Mouse (Mus musculus): ENCODE measurements at regions not wholly inside any gene's neighbourhood (a gene's known extent, or its start where the extent isn't known, plus 50 kb on each side); places are given as distances from the start of the nearest gene placed in this dataset.

GRCm38 (mm10) chr9:30271081-30271480 is 155.8 kb upstream of the Snx19 start:
- TF ChIP-seq CTCF (IDR thresholded peaks at IDR 0.05; ENCODE audit: extremely low read depth, insufficient read depth, low read length) (no peak), POLR2A (IDR thresholded peaks at IDR 0.05; ENCODE audit: extremely low read depth, insufficient read depth, low read length) (no peak)
- Histone ChIP-seq H3K4me3 (ENCODE audit: insufficient read depth, low read length) (no peak overlapping the region), H3K27ac (ENCODE audit: insufficient read depth, low read length) (no peak overlapping the region)

GRCm38 (mm10) chr9:30273836-30274235 is 153.1 kb upstream of the Snx19 start:
- no peak overlapping the region for H3K4me3 ChIP-seq (ENCODE audit: insufficient read depth, low read length)
- TF ChIP-seq POLR2A (IDR thresholded peaks at IDR 0.05; ENCODE audit: extremely low read depth, insufficient read depth, low read length) (no peak), CTCF (IDR thresholded peaks at IDR 0.05; ENCODE audit: extremely low read depth, insufficient read depth, low read length) (no peak)

More at GRCm38 (mm10) chr9:30271081-30271480, 155.8 kb upstream of the Snx19 start:
- H3K4me1 ChIP-seq (ENCODE audit: control insufficient read depth, insufficient read depth, low read length), result no peaks in the 10 kb centered on the region

GRCm38 (mm10) chr9:30278231-30278630 is 148.7 kb upstream of the Snx19 start:
- H3K4me1 ChIP-seq (ENCODE audit: control insufficient read depth, insufficient read depth, low read length), result no peaks in the 10 kb centered on the region
- H3K27ac ChIP-seq (ENCODE audit: insufficient read depth, low read length), result no peak overlapping the region
- no peak overlapping the region for H3K4me3 ChIP-seq (ENCODE audit: insufficient read depth, low read length)
- TF ChIP-seq POLR2A (IDR thresholded peaks at IDR 0.05; ENCODE audit: extremely low read depth, insufficient read depth, low read length) (no peak), CTCF (IDR thresholded peaks at IDR 0.05; ENCODE audit: extremely low read depth, insufficient read depth, low read length) (no peak)

More at GRCm38 (mm10) chr9:30273836-30274235, 153.1 kb upstream of the Snx19 start:
- Histone ChIP-seq H3K27ac (ENCODE audit: insufficient read depth, low read length) (no peak overlapping the region), H3K4me1 (ENCODE audit: control insufficient read depth, insufficient read depth, low read length) (no peaks in the 10 kb centered on the region)

GRCm38 (mm10) chr9:30283080-30283770 is 143.7 kb upstream of the Snx19 start:
- Histone ChIP-seq H3K27ac (ENCODE audit: insufficient read depth, low read length) (no peak overlapping the region), H3K4me1 (ENCODE audit: control insufficient read depth, insufficient read depth, low read length) (no peaks in the 10 kb centered on the region), H3K4me3 (ENCODE audit: insufficient read depth, low read length) (no peak overlapping the region)
- TF ChIP-seq POLR2A (IDR thresholded peaks at IDR 0.05; ENCODE audit: extremely low read depth, insufficient read depth, low read length) (no peak), CTCF (IDR thresholded peaks at IDR 0.05; ENCODE audit: extremely low read depth, insufficient read depth, low read length) (no peak)

GRCm38 (mm10) chr9:30283771-30284148 is 143.1 kb upstream of the Snx19 start:
- Histone ChIP-seq H3K4me3 (ENCODE audit: insufficient read depth, low read length) (no peak overlapping the region), H3K4me1 (ENCODE audit: control insufficient read depth, insufficient read depth, low read length) (no peaks in the 10 kb centered on the region), H3K27ac (ENCODE audit: insufficient read depth, low read length) (no peak overlapping the region)
- TF ChIP-seq CTCF (IDR thresholded peaks at IDR 0.05; ENCODE audit: extremely low read depth, insufficient read depth, low read length) (no peak), POLR2A (IDR thresholded peaks at IDR 0.05; ENCODE audit: extremely low read depth, insufficient read depth, low read length) (no peak)

- TF ChIP-seq CTCF (IDR thresholded peaks at IDR 0.05; ENCODE audit: extremely low read depth, insufficient read depth, low read length), result no peak
- no peak for TF ChIP-seq POLR2A (IDR thresholded peaks at IDR 0.05; ENCODE audit: extremely low read depth, insufficient read depth, low read length)
- no peak overlapping the region for H3K4me3 ChIP-seq (ENCODE audit: insufficient read depth, low read length)
- H3K4me1 ChIP-seq (ENCODE audit: control insufficient read depth, insufficient read depth, low read length), result no peaks in the 10 kb centered on the region
- H3K27ac ChIP-seq (ENCODE audit: insufficient read depth, low read length), result no peak overlapping the region
These were observed 142.2 kb upstream of the Snx19 start for GRCm38 (mm10) chr9:30284562-30285323.

GRCm38 (mm10) chr9:30285324-30285599 is 141.6 kb upstream of the Snx19 start:
- H3K4me1 ChIP-seq (ENCODE audit: control insufficient read depth, insufficient read depth, low read length), result no peaks in the 10 kb centered on the region
- no peak overlapping the region for H3K4me3 ChIP-seq (ENCODE audit: insufficient read depth, low read length)
- TF ChIP-seq POLR2A (IDR thresholded peaks at IDR 0.05; ENCODE audit: extremely low read depth, insufficient read depth, low read length), result no peak
- H3K27ac ChIP-seq (ENCODE audit: insufficient read depth, low read length), result no peak overlapping the region

- Histone ChIP-seq H3K27ac (ENCODE audit: insufficient read depth, low read length) (no peak overlapping the region), H3K4me3 (ENCODE audit: insufficient read depth, low read length) (no peak overlapping the region), H3K4me1 (ENCODE audit: control insufficient read depth, insufficient read depth, low read length) (no peaks in the 10 kb centered on the region)
- TF ChIP-seq POLR2A (IDR thresholded peaks at IDR 0.05; ENCODE audit: extremely low read depth, insufficient read depth, low read length), result no peak
- peak; percentile 50 for TF ChIP-seq CTCF (IDR thresholded peaks at IDR 0.05; ENCODE audit: extremely low read depth, insufficient read depth, low read length)
These were observed 127.1 kb upstream of the Snx19 start for GRCm38 (mm10) chr9:30299844-30300243.

GRCm38 (mm10) chr9:30308281-30308680 is 118.6 kb upstream of the Snx19 start:
- TF ChIP-seq CTCF (IDR thresholded peaks at IDR 0.05; ENCODE audit: extremely low read depth, insufficient read depth, low read length), result no peak
- no peak for TF ChIP-seq POLR2A (IDR thresholded peaks at IDR 0.05; ENCODE audit: extremely low read depth, insufficient read depth, low read length)
- no peak overlapping the region for H3K4me3 ChIP-seq (ENCODE audit: insufficient read depth, low read length)
- H3K4me1 ChIP-seq (ENCODE audit: control insufficient read depth, insufficient read depth, low read length), result no peaks in the 10 kb centered on the region
- no peak overlapping the region for H3K27ac ChIP-seq (ENCODE audit: insufficient read depth, low read length)

GRCm38 (mm10) chr9:30313360-30313759 is 113.5 kb upstream of the Snx19 start:
- no peak for TF ChIP-seq CTCF (IDR thresholded peaks at IDR 0.05; ENCODE audit: extremely low read depth, insufficient read depth, low read length)
- H3K4me3 ChIP-seq (ENCODE audit: insufficient read depth, low read length), result no peak overlapping the region
- no peaks in the 10 kb centered on the region for H3K4me1 ChIP-seq (ENCODE audit: control insufficient read depth, insufficient read depth, low read length)
- H3K27ac ChIP-seq (ENCODE audit: insufficient read depth, low read length), result no peak overlapping the region
